Mouse (Mus musculus): Measurements from ENCODE around the gene Taar4.

DNA sequence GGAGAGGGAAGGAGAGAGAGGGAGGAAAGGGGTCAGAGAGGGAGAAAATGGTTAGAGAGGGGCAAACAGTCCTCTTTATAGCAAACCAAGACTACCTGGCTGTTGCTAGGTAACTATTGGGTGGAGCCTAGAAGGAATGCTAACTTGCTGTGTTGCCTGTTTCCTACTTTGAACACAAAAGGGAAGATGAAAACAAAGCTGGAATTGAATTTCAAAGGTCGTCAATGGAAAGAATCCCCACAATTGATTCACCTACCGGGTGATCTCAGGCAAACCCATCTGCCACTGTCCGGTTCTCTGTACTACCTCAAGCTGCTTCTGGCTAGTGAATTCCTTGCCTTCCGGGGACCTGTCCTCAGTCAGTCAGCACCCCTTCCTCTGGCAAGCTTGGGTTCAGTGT, 17.7 kb downstream of the Taar4 start:
- TF ChIP-seq GATA1 (IDR thresholded peaks at IDR 0.05; ENCODE audit: low read length) = no peak
- no peak for TF ChIP-seq TAL1 (IDR thresholded peaks at IDR 0.05; ENCODE audit: low read length)

Data from erythroblast, embryonic 14.5 days (primary cell).